Mouse (Mus musculus) heart, embryonic 15.5 days (tissue): ENCODE measurements at regions not wholly inside any gene's neighbourhood (a gene's known extent, or its start where the extent isn't known, plus 50 kb on each side); places are given as distances from the start of the nearest gene placed in this dataset.
A peak's percentile ranks its signal among the peaks of the same experiment; 100 is the strongest.

Source experiments
- ATAC-seq: fragments of 200-750 bp; cut with Nextera tagmentation; replicated peaks from 2 replicates; pipeline ENCODE4 v1.8.0; 2017; ENCODE audit warnings: low read depth, moderate TSS enrichment; ENCODE audit not compliant: insufficient number of reproducible peaks, insufficient read depth, low FRiP score
- H3K27ac ChIP-seq: fragments of 300-500 bp; sonication (generic); 2 replicates; pipeline ENCODE4 v1.5.1; 2015; ENCODE audit warnings: mild to moderate bottlenecking, inconsistent platforms
- H3K27me3 ChIP-seq: fragments of 300-500 bp; sonication (generic); 2 replicates; pipeline ENCODE4 v1.6.1; 2015; ENCODE audit warnings: inconsistent platforms
- H3K36me3 ChIP-seq: fragments of 300-500 bp; sonication (generic); 2 replicates; pipeline ENCODE4 v1.6.1; 2015; ENCODE audit warnings: mild to moderate bottlenecking, inconsistent platforms
- H3K4me1 ChIP-seq: fragments of 300-500 bp; sonication (generic); replicated peaks from 2 replicates; pipeline ENCODE4 v1.6.1; 2015; ENCODE audit warnings: inconsistent platforms
- H3K4me2 ChIP-seq: fragments of 300-500 bp; sonication (generic); 2 replicates; pipeline ENCODE4 v1.6.1; 2015; ENCODE audit warnings: inconsistent platforms, mild to moderate bottlenecking, moderate library complexity
- H3K4me3 ChIP-seq: fragments of 300-500 bp; sonication (generic); 2 replicates; pipeline ENCODE4 v1.5.1; 2015; ENCODE audit warnings: mild to moderate bottlenecking, inconsistent platforms
- H3K9ac ChIP-seq: fragments of 300-500 bp; sonication (generic); 2 replicates; pipeline ENCODE4 v1.6.1; 2015; ENCODE audit warnings: mild to moderate bottlenecking, inconsistent platforms
- H3K9me3 ChIP-seq: fragments of 300-500 bp; sonication (generic); replicated peaks from 2 replicates; pipeline ENCODE4 v1.6.1; 2016; ENCODE audit warnings: inconsistent platforms
- WGBS: fragments of 180-500 bp; shearing (Covaris S2); methylation state at CpG from one replicate; pipeline ENCODE4 v1.1.7; 2015; ENCODE audit warnings: mixed read lengths; 5-methylcytosine and 5-hydroxymethylcytosine counted together

DNA sequence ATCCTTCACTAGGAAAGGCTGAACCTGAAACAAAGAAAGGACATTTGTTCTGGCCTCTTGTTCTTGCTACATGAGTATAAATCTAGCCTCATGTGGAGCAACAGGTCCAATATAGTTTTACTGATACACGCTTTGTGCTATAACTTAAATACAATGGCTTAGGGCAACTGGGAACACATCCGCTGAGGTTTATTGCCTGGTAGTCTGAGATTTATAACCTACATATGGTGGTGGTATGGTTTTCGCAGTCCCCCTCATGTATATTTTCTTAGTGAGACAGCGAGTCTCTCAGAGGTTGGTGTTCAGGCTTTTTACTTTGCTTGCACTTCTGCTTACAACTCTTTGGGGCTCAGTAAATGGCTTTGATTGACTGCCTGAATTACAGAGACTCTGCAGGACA lies 613.6 kb upstream of the Pkn2 start:
- no peak for ATAC-seq
- no peak overlapping the region for H3K4me2 ChIP-seq
- no peak overlapping the region for H3K4me3 ChIP-seq
- H3K27me3 ChIP-seq: no peaks in the 10 kb centered on the region
- no peaks in the 10 kb centered on the region for H3K9me3 ChIP-seq
- WGBS: 83% methylated on average over 4 of the region's 4 CpGs
- H3K27ac ChIP-seq: no peak overlapping the region
- 0 out of 2 replicates have a peak, but pooled peaks cover 3% of the 10 kb centered on the region for H3K4me1 ChIP-seq
- no peaks in the 10 kb centered on the region for H3K36me3 ChIP-seq
- H3K9ac ChIP-seq: no peak overlapping the region

DNA sequence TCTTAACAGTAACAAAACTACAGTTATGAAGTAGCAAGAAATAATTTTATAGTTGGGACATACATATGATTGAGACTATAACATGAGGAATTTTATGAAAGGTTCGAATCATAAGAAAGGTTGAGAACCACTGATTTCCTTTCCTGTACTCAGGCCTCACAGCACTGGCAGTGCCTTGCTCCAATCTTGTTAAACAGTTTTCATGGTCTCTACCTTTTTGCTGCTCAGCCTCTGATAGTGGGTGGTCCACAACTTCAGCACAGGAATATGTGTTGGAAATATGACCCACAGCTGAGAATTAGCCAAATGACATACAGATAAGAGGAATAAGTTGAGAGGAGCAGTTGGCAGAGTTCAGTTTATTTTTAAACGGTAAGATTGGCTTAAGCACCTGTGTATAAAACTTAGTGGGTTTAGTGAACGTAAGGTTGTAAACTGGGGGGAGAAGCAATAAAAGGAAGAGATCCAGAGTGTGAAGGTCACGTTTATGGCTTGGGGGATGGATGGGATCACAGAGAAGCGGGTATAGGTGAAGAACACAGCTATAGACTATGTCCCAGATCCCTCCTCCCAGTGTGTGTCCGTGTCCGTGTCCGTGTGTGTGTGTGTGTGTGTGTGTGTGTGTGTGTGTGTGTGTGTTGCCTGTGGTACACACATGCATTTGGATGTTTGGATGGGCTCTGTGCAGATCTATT lies 596.3 kb upstream of the Pkn2 start:
- ATAC-seq: no peak
- 62% methylated on average over 8 of the region's 8 CpGs for WGBS
- no peak overlapping the region for H3K4me3 ChIP-seq
- no peaks in the 10 kb centered on the region for H3K9me3 ChIP-seq
- no peaks in the 10 kb centered on the region for H3K36me3 ChIP-seq
- no peaks in the 10 kb centered on the region for H3K27me3 ChIP-seq
- H3K4me2 ChIP-seq: no peak overlapping the region
- no peak overlapping the region for H3K9ac ChIP-seq
- H3K27ac ChIP-seq: no peak overlapping the region
- H3K4me1 ChIP-seq: no peaks in the 10 kb centered on the region

DNA sequence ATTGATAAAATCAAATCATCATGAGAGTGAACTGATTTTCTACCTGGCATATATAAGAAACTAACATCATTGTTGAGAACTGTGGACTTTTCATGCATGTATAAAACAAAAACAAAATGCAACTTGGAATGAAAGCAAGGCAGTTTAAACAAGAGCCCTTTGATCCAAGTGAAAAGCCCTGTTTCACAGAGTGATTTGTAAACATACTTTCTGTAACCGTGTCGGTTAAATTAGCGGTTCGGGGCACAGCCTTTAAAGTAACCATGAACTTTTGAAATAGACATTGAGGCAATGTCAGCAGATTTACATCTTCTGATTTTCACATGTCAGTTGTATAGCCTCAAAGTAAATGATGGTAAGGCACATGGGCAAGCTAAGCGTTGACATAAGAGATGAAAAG lies 593.7 kb upstream of the Pkn2 start:
- H3K27ac ChIP-seq: no peak overlapping the region
- WGBS: 84% methylated on average over 5 of the region's 5 CpGs
- H3K27me3 ChIP-seq: no peaks in the 10 kb centered on the region
- H3K9ac ChIP-seq: no peak overlapping the region
- H3K4me1 ChIP-seq: no peaks in the 10 kb centered on the region
- no peaks in the 10 kb centered on the region for H3K36me3 ChIP-seq
- ATAC-seq: no peak
- no peak overlapping the region for H3K4me3 ChIP-seq
- H3K9me3 ChIP-seq: no peaks in the 10 kb centered on the region
- no peak overlapping the region for H3K4me2 ChIP-seq

DNA sequence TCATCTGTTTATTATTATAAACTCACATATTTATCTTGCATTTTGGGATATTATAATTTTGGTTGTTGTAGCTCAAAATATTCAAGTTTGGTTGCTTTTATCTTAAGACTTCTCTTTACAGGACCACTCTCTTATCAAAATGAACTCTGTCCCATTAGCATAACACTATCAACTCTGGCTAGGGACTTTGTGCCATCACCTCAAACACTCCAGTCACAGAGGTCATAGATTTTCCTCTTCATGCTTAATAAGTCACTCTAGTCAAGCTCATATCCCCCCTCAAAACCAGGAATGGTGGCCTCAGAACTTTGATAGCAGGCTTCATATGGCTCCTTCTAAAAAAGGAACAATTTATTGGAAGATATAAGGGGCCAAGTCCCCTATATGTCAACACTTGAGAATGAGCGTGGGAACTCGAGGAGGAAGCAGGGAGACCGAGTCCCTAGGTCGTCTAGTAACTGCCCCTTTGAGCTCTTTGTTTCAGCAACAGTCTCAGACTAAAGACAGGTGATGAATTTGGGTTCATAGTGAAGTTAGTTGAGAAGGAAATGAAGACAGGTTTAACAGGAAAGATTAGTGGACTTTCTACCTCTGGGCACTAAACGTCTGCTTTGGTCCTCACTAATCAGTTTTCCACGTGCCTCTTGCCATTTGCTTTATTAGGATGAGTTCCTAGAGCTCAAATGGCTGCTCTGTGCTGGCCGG lies 565.4 kb upstream of the Pkn2 start:
- no peaks in the 10 kb centered on the region for H3K27me3 ChIP-seq
- no peaks in the 10 kb centered on the region for H3K9me3 ChIP-seq
- H3K4me3 ChIP-seq: no peak overlapping the region
- H3K4me2 ChIP-seq: no peak overlapping the region
- no peak overlapping the region for H3K27ac ChIP-seq
- ATAC-seq: no peak
- H3K4me1 ChIP-seq: no peaks in the 10 kb centered on the region
- 52% methylated on average over 7 of the region's 7 CpGs for WGBS
- H3K36me3 ChIP-seq: no peaks in the 10 kb centered on the region
- no peak overlapping the region for H3K9ac ChIP-seq

DNA sequence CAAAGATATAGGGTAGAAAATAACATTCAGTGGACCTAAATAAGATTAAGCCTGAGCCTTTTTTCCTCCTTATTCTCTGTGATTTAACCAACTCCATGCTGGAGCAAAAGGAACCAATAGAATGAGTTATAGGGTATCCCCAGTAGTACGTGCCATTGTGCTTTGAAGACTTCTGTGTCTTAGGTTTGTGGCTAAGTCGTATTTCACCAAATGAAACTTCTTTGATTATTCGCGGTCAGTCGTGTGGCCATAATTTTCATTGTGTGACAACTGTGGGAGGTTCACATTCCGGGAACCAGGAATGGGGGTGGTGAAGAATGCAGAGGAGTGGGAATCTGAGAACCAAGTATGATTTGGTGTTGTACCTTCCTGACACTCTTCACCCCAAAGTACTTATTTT lies 535.6 kb upstream of the Pkn2 start:
- Histone ChIP-seq H3K4me2 (no peak overlapping the region), H3K27me3 (no peaks in the 10 kb centered on the region), H3K27ac (no peak overlapping the region), H3K9ac (no peak overlapping the region), H3K36me3 (no peaks in the 10 kb centered on the region), H3K4me1 (no peaks in the 10 kb centered on the region), H3K4me3 (no peak overlapping the region), H3K9me3 (no peaks in the 10 kb centered on the region)
- 80% methylated on average over 6 of the region's 6 CpGs for WGBS
- ATAC-seq: no peak

DNA sequence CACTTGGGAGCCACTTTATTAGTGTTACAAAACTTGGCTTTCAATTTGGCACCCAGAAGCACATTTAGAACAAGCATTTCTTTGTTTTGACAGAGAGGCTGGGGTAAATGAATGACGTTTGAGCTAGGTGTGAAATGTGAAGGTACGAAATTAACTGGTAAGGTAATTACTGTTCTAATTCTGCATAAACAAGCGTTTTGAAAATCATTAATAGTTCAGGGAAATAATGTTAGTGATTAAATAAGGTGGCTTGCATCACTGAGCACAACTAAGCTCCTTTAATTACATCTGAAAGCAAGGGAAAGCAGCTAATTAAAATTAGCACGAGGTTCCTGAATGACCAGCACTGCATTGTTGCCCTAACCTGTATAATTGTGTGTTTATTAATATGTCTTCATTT lies 529.9 kb upstream of the Pkn2 start:
- ATAC-seq: no peak
- Histone ChIP-seq H3K9ac (no peak overlapping the region), H3K27ac (no peak overlapping the region), H3K4me1 (no peaks in the 10 kb centered on the region), H3K9me3 (no peaks in the 10 kb centered on the region), H3K27me3 (no peaks in the 10 kb centered on the region), H3K4me3 (no peak overlapping the region), H3K4me2 (no peak overlapping the region), H3K36me3 (no peaks in the 10 kb centered on the region)
- 71% methylated on average over 4 of the region's 4 CpGs for WGBS

DNA sequence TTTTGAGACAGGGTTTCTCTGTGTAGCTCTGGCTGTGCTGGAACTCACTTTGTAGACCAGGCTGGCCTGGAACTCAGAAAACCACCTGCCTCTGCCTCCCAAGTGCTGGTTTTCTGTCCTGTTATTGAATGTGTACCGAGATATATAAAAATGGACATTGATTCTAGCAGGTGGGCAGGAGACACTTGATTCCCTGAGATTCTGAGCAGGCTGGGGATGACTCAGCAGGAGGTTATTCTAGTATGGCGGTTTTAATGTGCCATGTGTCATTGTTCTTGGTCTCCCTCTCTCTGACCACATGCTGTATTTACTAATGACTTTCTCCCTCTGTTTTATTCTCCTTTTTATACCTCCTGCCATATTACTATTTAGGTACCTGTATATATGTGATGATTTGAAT lies 517.2 kb upstream of the Pkn2 start:
- whole genome bisulfite sequencing: 74% methylated on average over 2 of the region's 2 CpGs
- Histone ChIP-seq H3K4me2 (no peak overlapping the region), H3K36me3 (no peaks in the 10 kb centered on the region), H3K27me3 (no peaks in the 10 kb centered on the region), H3K4me1 (no peaks in the 10 kb centered on the region), H3K27ac (no peak overlapping the region), H3K9me3 (no peaks in the 10 kb centered on the region), H3K4me3 (no peak overlapping the region), H3K9ac (no peak overlapping the region)
- no peak for ATAC-seq

DNA sequence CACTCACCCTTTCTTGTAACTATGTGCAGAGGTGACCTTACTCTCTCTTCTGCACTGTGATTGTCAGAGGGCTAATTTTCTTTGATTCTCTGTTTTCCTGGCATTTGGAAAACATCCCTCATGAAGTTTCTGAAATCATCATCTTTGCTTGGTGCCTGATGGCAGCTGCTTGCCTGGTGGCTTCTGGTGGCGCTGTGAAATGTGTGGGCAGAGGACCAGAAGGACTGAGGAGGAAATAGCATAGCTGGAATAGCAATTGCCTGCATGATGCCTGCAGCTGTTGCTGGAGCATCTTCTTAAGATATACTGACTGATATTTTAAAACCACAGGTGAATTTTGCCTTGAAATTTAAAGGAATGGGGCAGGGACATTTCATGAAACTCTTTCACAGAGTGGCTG lies 502.6 kb upstream of the Pkn2 start:
- no peak for ATAC-seq
- no peaks in the 10 kb centered on the region for H3K4me1 ChIP-seq
- H3K4me2 ChIP-seq: no peak overlapping the region
- no peaks in the 10 kb centered on the region for H3K9me3 ChIP-seq
- H3K36me3 ChIP-seq: no peaks in the 10 kb centered on the region
- no peaks in the 10 kb centered on the region for H3K27me3 ChIP-seq
- H3K9ac ChIP-seq: no peak overlapping the region
- WGBS: 75% methylated on average over 1 of the region's 1 CpGs
- H3K4me3 ChIP-seq: no peak overlapping the region
- H3K27ac ChIP-seq: no peak overlapping the region

DNA sequence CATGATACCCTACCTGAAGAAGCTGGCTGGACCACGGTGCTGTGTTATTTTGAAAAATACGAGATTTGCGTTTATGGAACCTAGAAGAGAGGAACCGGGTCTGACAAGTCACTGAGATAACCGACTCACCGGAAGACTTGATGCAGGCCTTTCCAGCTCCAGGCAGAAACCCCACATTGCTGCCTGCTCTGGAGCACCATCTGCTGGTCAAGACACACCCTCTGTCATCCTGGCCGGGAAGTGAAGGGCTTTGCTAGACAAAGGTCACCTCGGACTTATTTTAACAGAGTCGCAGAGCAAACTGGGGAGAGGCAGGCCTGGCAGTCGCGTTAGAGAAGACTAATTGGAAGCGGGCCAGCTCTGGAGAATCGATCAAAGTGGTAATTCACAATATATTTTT lies 497.4 kb upstream of the Pkn2 start:
- Histone ChIP-seq H3K27ac (no peak overlapping the region), H3K4me1 (no peaks in the 10 kb centered on the region), H3K4me2 (no peak overlapping the region; the same call in 1 of the 2 replicates), H3K9me3 (no peaks in the 10 kb centered on the region), H3K4me3 (no peak overlapping the region), H3K27me3 (no peaks in the 10 kb centered on the region), H3K36me3 (no peaks in the 10 kb centered on the region), H3K9ac (no peak overlapping the region)
- 0 out of 2 replicates have a peak, but pooled peaks have one; percentile 35 for ATAC-seq
- WGBS: 8% methylated on average over 13 of the region's 13 CpGs

DNA sequence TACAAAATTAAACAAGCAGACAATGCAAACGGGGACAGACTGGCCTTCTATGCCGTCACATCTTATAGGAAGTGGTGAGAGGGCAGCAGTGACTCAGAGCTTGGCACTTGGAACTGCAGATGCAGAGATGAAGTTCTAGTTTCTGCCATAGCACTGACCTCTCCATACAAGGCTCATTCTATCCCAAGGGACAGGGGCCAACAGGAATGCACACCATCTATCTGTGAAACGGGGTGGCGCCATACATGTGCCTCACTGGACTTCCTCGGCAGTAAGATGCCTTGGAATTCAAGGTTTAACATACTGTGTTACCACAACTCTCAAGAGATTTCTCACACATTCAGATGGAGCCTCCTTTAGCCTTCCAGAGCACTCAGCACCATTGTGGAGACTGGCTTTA lies 495.6 kb upstream of the Pkn2 start:
- Histone ChIP-seq H3K36me3 (no peaks in the 10 kb centered on the region), H3K9me3 (no peaks in the 10 kb centered on the region), H3K4me3 (no peak overlapping the region), H3K4me1 (no peaks in the 10 kb centered on the region), H3K4me2 (no peak overlapping the region), H3K27ac (no peak overlapping the region), H3K27me3 (no peaks in the 10 kb centered on the region), H3K9ac (no peak overlapping the region)
- ATAC-seq: no peak
- WGBS: 82% methylated on average over 5 of the region's 5 CpGs

DNA sequence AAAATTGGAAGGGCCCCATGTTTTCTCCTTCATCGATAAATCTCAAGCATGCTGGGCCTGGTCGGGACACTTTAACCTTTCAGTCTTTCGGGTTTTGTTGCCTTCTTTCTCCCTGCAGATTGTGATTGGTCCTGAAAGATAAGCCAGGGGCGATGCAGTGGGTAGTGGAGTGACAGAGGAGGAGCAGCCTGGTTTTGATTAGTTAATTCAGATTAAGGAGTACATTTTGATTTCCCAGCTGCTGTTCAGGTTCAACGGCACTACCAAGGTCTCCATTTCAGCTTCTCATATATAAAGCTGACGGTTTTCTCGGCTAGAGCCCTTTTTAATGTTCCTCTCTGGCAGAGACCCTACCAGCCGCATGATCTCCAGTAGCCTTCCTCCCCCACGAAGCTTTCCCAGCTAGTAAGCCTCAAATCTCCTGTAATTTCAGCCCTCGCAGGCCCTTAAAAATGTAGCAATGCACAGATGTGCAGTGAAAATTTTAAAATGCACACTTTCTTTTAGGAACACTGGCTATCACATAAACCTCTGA lies 493.8 kb upstream of the Pkn2 start:
- no peak overlapping the region for H3K4me2 ChIP-seq
- H3K4me1 ChIP-seq: no peaks in the 10 kb centered on the region
- H3K36me3 ChIP-seq: no peaks in the 10 kb centered on the region
- no peak overlapping the region for H3K9ac ChIP-seq
- no peaks in the 10 kb centered on the region for H3K27me3 ChIP-seq
- no peaks in the 10 kb centered on the region for H3K9me3 ChIP-seq
- no peak overlapping the region for H3K4me3 ChIP-seq
- WGBS: 56% methylated on average over 10 of the region's 10 CpGs
- no peak overlapping the region for H3K27ac ChIP-seq
- no peak for ATAC-seq

DNA sequence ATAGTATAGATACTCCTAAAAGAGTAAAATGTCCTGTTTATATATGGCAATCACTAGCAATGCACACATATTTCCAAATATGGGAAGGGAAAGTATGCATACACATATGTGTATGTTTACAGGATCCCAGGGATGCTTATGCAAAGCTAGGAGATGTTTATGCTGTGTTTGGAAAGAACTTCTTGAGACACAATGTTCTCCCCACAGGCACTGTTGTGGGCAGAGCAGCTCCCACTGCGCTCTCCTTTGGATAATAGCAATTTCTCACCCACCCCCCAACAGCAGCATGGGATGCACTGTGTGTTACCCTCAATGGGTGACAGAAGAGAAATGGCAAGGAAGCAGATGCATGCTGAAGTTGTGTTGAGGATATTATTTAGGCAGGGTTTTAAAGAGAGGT lies 491.7 kb upstream of the Pkn2 start:
- Histone ChIP-seq H3K9ac (no peak overlapping the region), H3K9me3 (no peaks in the 10 kb centered on the region), H3K4me3 (no peak overlapping the region), H3K4me1 (no peaks in the 10 kb centered on the region), H3K27me3 (no peaks in the 10 kb centered on the region), H3K27ac (no peak overlapping the region), H3K36me3 (no peaks in the 10 kb centered on the region), H3K4me2 (no peak overlapping the region)
- no peak for ATAC-seq
- WGBS: 87% methylated on average over 1 of the region's 1 CpGs
